Mouse (Mus musculus): ENCODE results near the gene Sec31b. TPM values are rescaled to one million over a fixed set of nuclear protein-coding genes. Genes with fewer than 3 reads are reported as not detected.

Gene Sec31b
- polyA plus RNA-seq, 1 experiment from 2014 or later: 0.54 TPM

- peak; percentile 24 for DNase-seq (ENCODE audit: low spot score)
- Histone ChIP-seq H3K4me3 (no peak overlapping the region), H3K27me3 (ENCODE audit: insufficient read depth, poor library complexity, severe bottlenecking) (peaks cover 98% of the 10 kb centered on the region), H3K36me3 (no peaks in the 10 kb centered on the region), H3K27ac (no peak overlapping the region), H3K4me1 (replicated peaks) (peaks cover 51% of the 10 kb centered on the region), H3K9me3 (no peaks in the 10 kb centered on the region)
- 45% methylated on average over 12 of the region's 12 CpGs for WGBS
Observed at GRCm38 (mm10) chr19:44517996-44518768, 27.5 kb downstream of the Sec31b start.

- Histone ChIP-seq H3K4me3 (no peak overlapping the region), H3K4me1 (replicated peaks) (peaks cover 74% of the 10 kb centered on the region), H3K9me3 (no peaks in the 10 kb centered on the region), H3K27ac (peak overlapping the region; percentile 62), H3K36me3 (no peaks in the 10 kb centered on the region), H3K27me3 (ENCODE audit: insufficient read depth, poor library complexity, severe bottlenecking) (peaks cover 100% of the 10 kb centered on the region)
- 27% methylated on average over 6 of the region's 6 CpGs for WGBS
- DNase-seq (ENCODE audit: low spot score): no peak
Observed at GRCm38 (mm10) chr19:44515769-44516168, 29.9 kb downstream of the Sec31b start.

DNA sequence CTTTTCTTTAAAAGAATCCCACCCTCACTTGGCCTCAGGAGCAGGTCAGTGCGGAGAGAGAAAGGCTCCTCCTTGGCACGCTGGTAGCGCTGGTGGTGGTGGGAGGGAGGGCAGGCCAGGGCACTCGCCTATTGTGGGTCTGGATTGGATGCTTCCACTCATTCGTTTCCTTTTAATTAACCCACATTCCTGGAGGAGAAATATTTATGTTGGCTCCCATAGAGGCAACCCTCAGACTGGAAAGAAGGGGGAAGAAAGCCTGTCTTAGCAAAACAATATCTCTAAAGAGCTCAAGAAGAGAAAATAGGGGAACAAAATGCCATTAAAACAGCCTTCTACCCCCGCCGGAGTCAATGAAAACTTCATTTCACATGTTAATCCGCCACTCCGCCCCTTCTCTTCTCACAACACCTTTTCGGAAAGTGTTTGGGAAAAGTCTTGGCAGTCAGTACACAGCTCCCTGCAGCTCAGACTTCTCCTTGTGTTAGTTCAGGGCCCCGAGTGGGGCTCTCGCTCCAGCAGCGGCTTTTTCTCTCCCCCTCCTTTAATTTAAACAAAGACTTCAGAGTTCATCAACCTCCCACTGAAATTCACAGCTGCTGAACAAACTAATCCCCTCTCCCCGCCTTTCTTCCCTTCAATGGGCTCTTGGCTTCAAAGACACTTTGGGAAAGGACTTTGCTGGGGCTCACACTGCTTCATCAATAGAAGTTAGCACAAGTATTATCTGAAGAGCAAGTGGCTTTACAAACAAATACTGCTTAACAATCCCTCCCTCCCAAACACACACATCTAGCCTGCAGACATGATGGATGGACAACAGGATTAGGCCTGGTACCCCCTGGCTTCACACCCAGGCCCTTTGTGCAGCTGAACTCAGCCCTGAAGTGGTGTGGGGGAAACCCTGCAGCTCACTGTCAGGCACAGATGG, 30.9 kb downstream of the Sec31b start:
- no peaks in the 10 kb centered on the region for H3K36me3 ChIP-seq
- peak overlapping the region; percentile 62 for H3K27ac ChIP-seq
- WGBS: 3% methylated on average over 14 of the region's 14 CpGs
- no peaks in the 10 kb centered on the region for H3K9me3 ChIP-seq
- peaks cover 100% of the 10 kb centered on the region for H3K27me3 ChIP-seq (ENCODE audit: insufficient read depth, poor library complexity, severe bottlenecking)
- peak; percentile 64 for DNase-seq (ENCODE audit: low spot score)
- H3K4me3 ChIP-seq: peak overlapping the region; percentile 12
- H3K4me1 ChIP-seq (replicated peaks): peaks cover 84% of the 10 kb centered on the region

DNA sequence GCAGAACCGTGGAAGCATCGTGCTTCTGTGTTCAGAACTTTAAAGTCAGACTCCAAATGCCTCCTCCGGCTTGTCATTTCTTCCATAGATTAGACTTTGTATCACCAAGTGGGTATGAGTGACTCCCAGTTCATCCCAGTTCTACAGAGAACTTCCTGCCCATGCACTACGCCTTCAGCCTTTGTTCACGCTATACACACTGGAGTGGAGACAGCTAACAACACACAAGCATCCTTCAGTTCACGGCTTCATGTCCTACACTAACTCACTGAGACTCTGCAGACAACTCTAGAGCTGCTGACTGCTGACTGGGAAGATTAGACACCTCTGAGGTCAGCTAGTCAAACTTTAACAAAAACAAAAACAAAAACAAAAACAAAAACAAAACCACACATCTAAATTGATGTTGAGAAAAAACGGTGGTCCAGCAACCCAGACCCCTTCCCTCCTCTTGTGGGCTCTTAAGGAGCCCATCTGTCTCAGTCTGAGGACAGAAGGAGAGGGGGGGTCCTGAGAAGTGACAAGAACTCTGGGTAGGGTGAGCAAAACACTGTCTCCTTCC, 31.7 kb downstream of the Sec31b start:
- no peak for DNase-seq (ENCODE audit: low spot score)
- Histone ChIP-seq H3K4me3 (peak overlapping the region; percentile 12), H3K36me3 (no peaks in the 10 kb centered on the region), H3K4me1 (replicated peaks) (peaks cover 85% of the 10 kb centered on the region), H3K27me3 (ENCODE audit: insufficient read depth, poor library complexity, severe bottlenecking) (peaks cover 100% of the 10 kb centered on the region), H3K27ac (peak overlapping the region; percentile 19; the same call in 1 of the 2 replicates), H3K9me3 (no peaks in the 10 kb centered on the region)
- 14% methylated on average over 7 of the region's 7 CpGs for WGBS

DNA sequence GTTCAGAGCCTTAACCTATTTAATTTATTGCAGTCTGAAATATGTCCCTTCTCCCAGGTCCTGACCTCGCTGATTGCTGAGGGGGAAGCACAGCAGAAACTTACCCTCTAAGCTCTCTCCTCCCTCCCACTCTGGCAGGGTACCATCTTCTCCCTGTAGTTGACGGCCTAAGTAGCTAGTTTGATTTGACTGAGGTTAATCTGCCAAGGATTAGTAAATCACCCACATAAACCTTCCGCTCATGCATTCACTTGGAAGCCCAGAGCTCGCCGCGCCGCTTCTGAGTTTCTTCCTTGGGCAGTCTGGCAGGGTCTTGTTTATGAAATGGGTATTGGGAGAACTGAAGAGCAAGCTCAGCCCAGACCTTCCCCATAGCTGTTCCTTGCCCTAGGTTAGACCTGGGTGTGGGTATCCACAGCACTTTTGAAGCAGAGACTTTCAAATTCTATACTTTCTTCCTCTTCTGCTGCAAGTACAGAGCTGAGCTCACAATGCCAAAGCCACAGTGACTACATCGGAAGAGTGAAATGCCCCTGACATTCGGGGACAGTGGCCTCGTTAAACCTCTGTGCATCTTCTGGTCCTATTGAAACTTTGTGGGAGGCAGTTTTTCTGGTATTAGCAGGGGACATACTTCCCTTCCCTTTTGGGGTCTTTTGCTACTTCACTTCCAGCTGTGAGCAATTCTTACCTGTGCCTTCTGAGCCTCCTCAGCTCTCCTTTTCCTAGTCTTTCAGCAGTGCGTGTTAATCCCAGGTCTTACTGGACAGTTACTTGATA, 32.4 kb downstream of the Sec31b start:
- H3K4me3 ChIP-seq: no peak overlapping the region
- peak; percentile 36 for DNase-seq (ENCODE audit: low spot score)
- H3K27me3 ChIP-seq (ENCODE audit: insufficient read depth, poor library complexity, severe bottlenecking): peaks cover 100% of the 10 kb centered on the region
- H3K27ac ChIP-seq: 0 out of 2 replicates have a peak overlapping the region, but pooled peaks have one; percentile 6
- 8% methylated on average over 11 of the region's 11 CpGs for WGBS
- no peaks in the 10 kb centered on the region for H3K36me3 ChIP-seq
- H3K4me1 ChIP-seq (replicated peaks): peaks cover 79% of the 10 kb centered on the region
- no peaks in the 10 kb centered on the region for H3K9me3 ChIP-seq

GRCm38 (mm10) chr19:44512601-44513000, 33.1 kb downstream of the Sec31b start:
- H3K4me3 ChIP-seq: no peak overlapping the region
- no peaks in the 10 kb centered on the region for H3K36me3 ChIP-seq
- peaks cover 100% of the 10 kb centered on the region for H3K27me3 ChIP-seq (ENCODE audit: insufficient read depth, poor library complexity, severe bottlenecking)
- 17% methylated on average over 5 of the region's 5 CpGs for WGBS
- H3K4me1 ChIP-seq (replicated peaks): peaks cover 75% of the 10 kb centered on the region
- no peak for DNase-seq (ENCODE audit: low spot score)
- no peaks in the 10 kb centered on the region for H3K9me3 ChIP-seq
- H3K27ac ChIP-seq: no peak overlapping the region

DNA sequence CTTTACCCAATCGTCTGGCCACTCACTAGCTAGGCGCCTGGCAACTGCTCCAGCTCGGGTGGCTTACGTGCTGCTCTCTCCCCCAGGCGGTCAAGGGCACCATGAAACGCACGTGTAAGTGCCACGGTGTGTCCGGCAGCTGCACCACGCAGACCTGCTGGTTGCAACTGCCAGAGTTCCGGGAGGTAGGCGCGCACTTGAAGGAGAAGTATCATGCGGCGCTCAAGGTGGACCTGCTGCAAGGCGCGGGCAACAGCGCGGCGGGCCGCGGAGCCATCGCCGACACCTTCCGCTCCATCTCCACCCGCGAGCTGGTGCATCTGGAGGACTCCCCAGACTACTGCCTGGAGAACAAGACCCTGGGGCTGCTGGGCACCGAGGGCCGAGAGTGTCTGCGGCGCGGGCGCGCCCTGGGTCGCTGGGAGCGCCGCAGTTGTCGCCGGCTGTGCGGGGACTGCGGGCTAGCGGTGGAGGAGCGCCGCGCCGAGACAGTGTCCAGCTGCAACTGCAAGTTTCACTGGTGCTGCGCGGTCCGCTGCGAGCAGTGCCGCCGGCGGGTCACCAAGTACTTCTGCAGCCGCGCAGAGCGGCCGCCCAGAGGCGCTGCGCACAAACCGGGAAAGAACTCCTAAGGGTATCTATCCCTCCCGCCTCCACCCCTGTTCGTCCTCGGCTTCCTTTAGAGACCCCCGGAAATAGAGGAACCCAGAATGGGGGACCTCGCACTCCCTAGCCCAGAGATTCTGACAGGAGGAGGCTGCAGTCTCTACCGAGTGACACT, 34.0 kb downstream of the Sec31b start:
- Histone ChIP-seq H3K27me3 (ENCODE audit: insufficient read depth, poor library complexity, severe bottlenecking) (peaks cover 100% of the 10 kb centered on the region), H3K4me1 (replicated peaks) (peaks cover 68% of the 10 kb centered on the region), H3K27ac (peak overlapping the region; percentile 53), H3K4me3 (peak overlapping the region; percentile 55), H3K36me3 (no peaks in the 10 kb centered on the region), H3K9me3 (no peaks in the 10 kb centered on the region)
- whole genome bisulfite sequencing: under 1% methylated on average over 66 of the region's 66 CpGs
- DNase-seq (ENCODE audit: low spot score): peak; percentile 73

DNA sequence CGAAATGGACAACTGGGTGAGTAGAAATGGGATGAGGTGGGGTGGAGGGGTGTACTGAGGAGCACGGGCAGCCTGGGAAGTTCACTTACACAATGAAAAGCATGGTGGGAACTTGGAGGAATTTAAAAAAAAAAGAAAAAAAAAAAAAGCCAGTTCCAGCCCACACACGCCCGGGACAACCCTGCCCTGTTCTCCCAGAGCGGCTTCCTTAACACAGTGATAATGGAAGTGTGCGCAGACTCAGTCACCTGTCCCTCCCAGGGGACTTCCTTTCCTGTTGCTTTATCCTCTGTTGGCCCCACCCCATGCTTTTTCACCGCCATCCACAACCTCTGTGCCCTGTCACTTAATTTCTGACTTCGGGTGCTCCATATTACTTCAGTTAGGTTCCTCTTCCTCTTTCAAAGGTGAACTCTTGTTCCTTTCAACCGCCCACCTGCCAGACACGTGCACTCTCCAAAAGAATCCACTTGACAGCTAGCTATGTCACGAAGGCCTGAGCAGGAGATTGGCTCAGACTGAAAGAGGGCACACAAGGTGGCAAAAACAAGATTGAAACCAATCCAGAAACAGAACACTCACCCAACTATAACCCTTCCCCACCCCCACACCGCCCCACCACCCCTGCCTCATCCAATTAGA, 35.0 kb downstream of the Sec31b start:
- no peaks in the 10 kb centered on the region for H3K9me3 ChIP-seq
- peaks cover 63% of the 10 kb centered on the region for H3K4me1 ChIP-seq (replicated peaks)
- WGBS: 4% methylated on average over 12 of the region's 12 CpGs
- DNase-seq (ENCODE audit: low spot score): peak; percentile 13
- H3K27ac ChIP-seq: no peak overlapping the region
- H3K36me3 ChIP-seq: no peaks in the 10 kb centered on the region
- peaks cover 100% of the 10 kb centered on the region for H3K27me3 ChIP-seq (ENCODE audit: insufficient read depth, poor library complexity, severe bottlenecking)
- peak overlapping the region; percentile 55 for H3K4me3 ChIP-seq

GRCm38 (mm10) chr19:44502741-44503140, 42.9 kb downstream of the Sec31b start:
- Histone ChIP-seq H3K36me3 (no peaks in the 10 kb centered on the region), H3K9me3 (no peaks in the 10 kb centered on the region), H3K27ac (no peak overlapping the region), H3K27me3 (ENCODE audit: insufficient read depth, poor library complexity, severe bottlenecking) (peaks cover 100% of the 10 kb centered on the region), H3K4me1 (replicated peaks) (peaks cover 7% of the 10 kb centered on the region; the same call in 1 of the 2 replicates), H3K4me3 (no peak overlapping the region)
- 81% methylated on average over 4 of the region's 4 CpGs for WGBS
- DNase-seq (ENCODE audit: low spot score): no peak

- DNase-seq (ENCODE audit: low spot score): no peak
Observed at GRCm38 (mm10) chr19:44501925-44502324, 43.7 kb downstream of the Sec31b start.

DNA sequence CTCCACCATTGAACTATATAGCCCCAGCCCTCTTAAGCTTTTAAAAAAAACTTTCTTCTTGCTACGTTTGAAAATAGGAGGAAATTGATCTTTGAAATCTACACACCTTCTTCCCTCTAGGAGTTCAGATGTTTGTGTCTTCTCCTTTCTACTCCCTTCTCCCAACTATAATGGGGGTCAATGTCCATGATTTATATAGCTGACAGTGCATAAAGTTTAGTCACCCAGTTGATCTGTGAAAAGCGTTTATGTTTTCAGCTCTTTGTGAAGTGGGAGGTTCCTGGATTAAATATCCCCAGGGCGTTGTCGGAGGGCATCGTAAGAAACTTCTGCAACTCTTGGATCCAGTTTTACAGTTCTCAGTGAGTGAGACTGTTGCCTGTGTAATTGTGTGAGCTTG, 45.4 kb downstream of the Sec31b start:
- DNase-seq (ENCODE audit: low spot score): no peak
- Histone ChIP-seq H3K27ac (no peak overlapping the region), H3K4me1 (replicated peaks) (peaks cover 17% of the 10 kb centered on the region; the same call in 1 of the 2 replicates), H3K4me3 (no peak overlapping the region), H3K36me3 (no peaks in the 10 kb centered on the region), H3K9me3 (no peaks in the 10 kb centered on the region), H3K27me3 (ENCODE audit: insufficient read depth, poor library complexity, severe bottlenecking) (peaks cover 100% of the 10 kb centered on the region)
- 57% methylated on average over 5 of the region's 5 CpGs for WGBS

More at GRCm38 (mm10) chr19:44501925-44502324, 43.7 kb downstream of the Sec31b start:
- Histone ChIP-seq H3K4me3 (no peak overlapping the region), H3K27me3 (ENCODE audit: insufficient read depth, poor library complexity, severe bottlenecking) (peaks cover 100% of the 10 kb centered on the region), H3K36me3 (no peaks in the 10 kb centered on the region), H3K27ac (no peak overlapping the region), H3K9me3 (no peaks in the 10 kb centered on the region), H3K4me1 (replicated peaks) (peaks cover 12% of the 10 kb centered on the region; the same call in 1 of the 2 replicates)
- 85% methylated on average over 6 of the region's 6 CpGs for WGBS
